Mouse (Mus musculus) liver, embryonic 14.5 days (tissue): Measurements from ENCODE around the gene Acaca. TPM values are rescaled to one million over a fixed set of nuclear protein-coding genes. Genes with fewer than 3 reads are reported as not detected.

Experiments
- ATAC-seq: fragments of 200-750 bp; cut with Nextera tagmentation; 2 replicates; pipeline ENCODE4 v1.8.0; 2017; ENCODE audit warnings: moderate number of reproducible peaks, mild to moderate bottlenecking, moderate library complexity; ENCODE audit not compliant: insufficient read depth
- DNase-seq, 3 experiments: peaks; one replicate each; pipeline ENCODE4 v3.0.0-alpha.2; 2012 to 2013; ENCODE audit warnings: low read depth in 3 of 3, low spot score in 3 of 3
- H3K27ac ChIP-seq: fragments of 300-500 bp; sonication (generic); 2 replicates; pipeline ENCODE4 v1.5.1; 2014; ENCODE audit warnings: moderate library complexity, mild to moderate bottlenecking, control low read depth, inconsistent platforms
- H3K27me3 ChIP-seq: fragments of 300-500 bp; sonication (generic); 2 replicates; pipeline ENCODE4 v1.6.1; 2014; ENCODE audit warnings: mild to moderate bottlenecking, low read length, moderate library complexity; ENCODE audit not compliant: control insufficient read depth, insufficient read depth
- H3K36me3 ChIP-seq: fragments of 300-500 bp; sonication (generic); replicated peaks from 2 replicates; pipeline ENCODE4 v1.6.1; 2014; ENCODE audit warnings: low read depth; ENCODE audit not compliant: control insufficient read depth, insufficient read depth
- H3K4me1 ChIP-seq, 2 experiments: fragments of 200-500 bp in 1 of 2; fragments of 300-500 bp in 1 of 2; sonication (generic) in 1 of 2; replicated peaks; 2 replicates each; pipeline ENCODE4 v1.6.1; 2012 to 2014; ENCODE audit warnings: antibody characterized with exemption in 1 of 2, inconsistent platforms in 1 of 2, low read length in 1 of 2; ENCODE audit not compliant: control insufficient read depth in 2 of 2, insufficient read depth in 2 of 2
- H3K4me2 ChIP-seq: fragments of 300-500 bp; sonication (generic); 2 replicates; pipeline ENCODE4 v1.6.1; 2014; ENCODE audit warnings: low read depth, mild to moderate bottlenecking, control low read depth, moderate library complexity
- H3K4me3 ChIP-seq, 2 experiments: fragments of 200-500 bp in 1 of 2; fragments of 300-500 bp in 1 of 2; sonication (generic) in 1 of 2; 2 replicates each; pipeline ENCODE4 v1.5.1; 2012 to 2014; ENCODE audit warnings: low read depth in 2 of 2, low read length in 2 of 2, mild to moderate bottlenecking in 2 of 2, control low read depth in 1 of 2, inconsistent platforms in 1 of 2, moderate library complexity in 1 of 2; ENCODE audit not compliant: insufficient read depth in 1 of 2
- H3K9ac ChIP-seq: fragments of 300-500 bp; sonication (generic); replicated peaks from 2 replicates; pipeline ENCODE4 v1.6.1; 2014; ENCODE audit warnings: mild to moderate bottlenecking, control low read depth, moderate library complexity
- H3K9me3 ChIP-seq: fragments of 300-500 bp; sonication (generic); 2 replicates; pipeline ENCODE4 v1.6.1; 2016; ENCODE audit warnings: low read length, mixed read lengths; ENCODE audit not compliant: control insufficient read depth
- CTCF ChIP-seq: IDR thresholded peaks from 2 replicates; pipeline ENCODE4 v1.5.1; 2016; ENCODE audit warnings: antibody characterized with exemption, low read depth, control low read depth
- EP300 ChIP-seq: IDR thresholded peaks from 2 replicates; pipeline ENCODE4 v1.6.1; 2016; ENCODE audit warnings: antibody characterized with exemption, low read depth
- WGBS: fragments of 180-500 bp; shearing (Covaris S2); extraction: QIAGEN DNeasy Blood & Tissue Kit; methylation state at CpG from one replicate; pipeline ENCODE4 v1.1.7; 2014; ENCODE audit not compliant: insufficient replicate concordance; 5-methylcytosine and 5-hydroxymethylcytosine counted together
- polyA plus RNA-seq, 2 experiments: library from polyadenylated mRNA; depleted of rRNA in 1 of 2; stranded (reverse) in 1 of 2; unstranded in 1 of 2; fragments of >200 nt; fragmentation: Nextera tagmentation in 1 of 2; extraction: Ambion mirVana in 1 of 2; gene quantifications; 2 replicates each; pipeline versions ENCODE4 v1.2.1 to v1.2.3; 2012 to 2014

The Acaca gene
- polyA plus RNA-seq, 2 experiments, result 4.7 to 6.6 TPM

DNA sequence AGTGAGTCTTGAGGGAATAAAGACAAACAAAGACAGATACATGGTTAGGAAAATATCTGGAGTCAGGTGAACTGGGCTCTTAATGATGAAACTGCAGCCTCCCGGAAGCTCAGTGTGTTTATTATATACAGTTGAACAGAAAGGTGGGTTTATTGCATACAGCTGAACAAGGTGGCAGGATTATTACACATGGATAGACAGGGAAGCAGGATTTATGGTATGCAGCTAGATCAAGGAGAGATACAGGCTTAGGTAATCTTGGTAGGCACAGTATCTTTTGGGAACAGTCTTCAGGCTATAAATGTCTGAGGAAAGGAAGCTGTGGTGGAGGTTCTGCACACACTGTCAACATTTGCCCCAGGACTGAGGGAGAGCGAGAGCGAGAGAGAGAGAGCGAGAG is 126.4 kb downstream of the Acaca start:
- H3K4me1 ChIP-seq, result no peaks in the 10 kb centered on the region
- DNase-seq (no peak), ATAC-seq (no peak)
- H3K9ac ChIP-seq, result no peak overlapping the region
- H3K4me3 ChIP-seq, result no peak overlapping the region
- no peak overlapping the region for H3K4me2 ChIP-seq
- H3K27ac ChIP-seq, result no peak overlapping the region
- 85% methylated on average over 4 of the region's 4 CpGs for WGBS
- peaks cover 6% of the 10 kb centered on the region for H3K36me3 ChIP-seq
- H3K27me3 ChIP-seq, result no peaks in the 10 kb centered on the region
- H3K9me3 ChIP-seq, result no peaks in the 10 kb centered on the region
- TF ChIP-seq EP300 (no peak), CTCF (no peak)

DNA sequence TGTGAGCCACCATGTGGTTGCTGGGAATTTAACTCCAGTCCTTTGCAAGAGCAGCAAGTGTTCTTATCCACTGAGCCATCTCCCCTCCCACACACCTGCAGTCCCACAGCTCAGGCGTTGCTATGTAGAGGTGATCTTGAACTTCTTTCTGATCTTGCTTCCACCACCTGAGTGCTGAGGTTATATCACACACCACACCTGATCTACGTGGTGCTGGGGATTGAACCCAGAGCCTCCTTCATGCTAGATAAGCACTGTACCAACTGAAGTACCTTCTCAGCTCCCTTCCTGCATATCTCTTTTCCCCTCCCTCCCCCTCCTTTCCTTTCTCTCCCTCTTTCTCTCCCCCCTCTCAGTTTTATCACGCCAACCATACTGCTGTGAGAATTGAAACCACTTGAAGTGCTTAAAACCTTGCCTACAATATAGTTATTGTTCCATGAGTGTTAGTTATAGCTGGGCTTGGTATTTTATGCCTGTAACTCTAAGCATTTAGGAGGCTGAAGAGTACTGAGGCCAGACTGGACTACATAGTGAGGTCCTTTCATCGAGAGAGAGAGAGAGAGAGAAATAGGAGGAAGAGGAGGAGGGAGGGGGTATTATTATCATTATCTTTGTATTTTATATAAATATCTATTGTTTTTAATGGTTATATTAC is 128.7 kb downstream of the Acaca start:
- H3K9ac ChIP-seq, result no peak overlapping the region
- DNase-seq, result peak in 2 of 3 experiments; percentile 6 to 18
- WGBS, result 31% methylated on average over 4 of the region's 4 CpGs
- H3K4me1 ChIP-seq, result no peaks in the 10 kb centered on the region
- peaks cover 6% of the 10 kb centered on the region for H3K36me3 ChIP-seq
- H3K4me2 ChIP-seq, result no peak overlapping the region
- TF ChIP-seq CTCF (no peak), EP300 (peak; percentile 63)
- no peaks in the 10 kb centered on the region for H3K9me3 ChIP-seq
- no peak overlapping the region for H3K27ac ChIP-seq
- ATAC-seq, result peak; percentile 57; the same call in 1 of the 2 replicates
- H3K4me3 ChIP-seq, result no peak overlapping the region
- H3K27me3 ChIP-seq, result no peaks in the 10 kb centered on the region

DNA sequence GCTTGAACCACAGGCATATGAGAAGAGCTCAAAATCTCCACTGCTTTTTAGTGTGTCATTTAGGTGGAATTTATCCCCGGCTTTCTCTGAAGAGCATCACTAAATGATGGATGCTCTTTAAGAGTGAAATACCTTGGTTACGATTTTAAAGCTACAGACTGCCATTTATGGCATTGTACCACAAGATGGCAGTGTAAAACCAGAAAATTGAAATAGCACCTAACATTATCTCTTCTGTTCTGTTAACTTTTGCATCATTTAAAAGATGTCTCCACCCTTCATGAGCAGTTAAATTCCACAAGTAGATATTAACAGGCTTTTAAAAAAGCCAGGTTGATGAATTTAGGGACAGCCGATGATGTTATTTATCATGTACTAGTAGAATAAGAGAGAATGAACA is 135.0 kb downstream of the Acaca start:
- Histone ChIP-seq H3K4me3 (no peak overlapping the region), H3K9ac (no peak overlapping the region), H3K27ac (no peak overlapping the region), H3K27me3 (no peaks in the 10 kb centered on the region), H3K4me2 (no peak overlapping the region), H3K9me3 (no peaks in the 10 kb centered on the region), H3K36me3 (peaks cover 13% of the 10 kb centered on the region), H3K4me1 (no peaks in the 10 kb centered on the region)
- no peak for ATAC-seq
- 65% methylated on average over 3 of the region's 3 CpGs for WGBS
- TF ChIP-seq EP300 (no peak), CTCF (peak; percentile 43; the same call in 1 of the 2 replicates)
- DNase-seq, result no peak

DNA sequence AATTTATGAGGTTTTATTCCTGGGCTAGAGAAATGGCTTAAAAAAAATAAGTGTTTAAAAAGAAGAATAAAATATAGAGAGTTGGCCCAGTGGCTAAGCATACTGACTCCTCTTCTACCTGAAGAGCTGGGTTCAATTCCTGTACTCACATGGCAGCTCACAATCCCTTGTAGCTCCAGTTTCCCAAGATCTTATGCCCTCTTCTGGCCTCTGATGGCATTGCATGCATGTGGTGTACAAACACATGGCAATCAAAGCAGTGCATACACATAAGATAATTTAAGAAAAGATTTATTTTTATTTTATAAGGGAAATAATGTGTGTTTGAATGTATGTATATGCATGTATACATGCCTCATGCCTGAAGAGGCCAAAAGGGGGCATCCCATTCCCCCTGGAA is 138.6 kb downstream of the Acaca start:
- H3K9ac ChIP-seq, result no peak overlapping the region
- TF ChIP-seq EP300, result no peak
- TF ChIP-seq CTCF, result peak; percentile 66
- H3K4me2 ChIP-seq, result no peak overlapping the region
- no peak overlapping the region for H3K4me3 ChIP-seq
- no peak overlapping the region for H3K27ac ChIP-seq
- H3K9me3 ChIP-seq, result no peaks in the 10 kb centered on the region
- H3K4me1 ChIP-seq, result no peaks in the 10 kb centered on the region
- H3K36me3 ChIP-seq, result peaks cover 8% of the 10 kb centered on the region
- ATAC-seq (no peak), DNase-seq (no peak)
- H3K27me3 ChIP-seq, result no peaks in the 10 kb centered on the region

DNA sequence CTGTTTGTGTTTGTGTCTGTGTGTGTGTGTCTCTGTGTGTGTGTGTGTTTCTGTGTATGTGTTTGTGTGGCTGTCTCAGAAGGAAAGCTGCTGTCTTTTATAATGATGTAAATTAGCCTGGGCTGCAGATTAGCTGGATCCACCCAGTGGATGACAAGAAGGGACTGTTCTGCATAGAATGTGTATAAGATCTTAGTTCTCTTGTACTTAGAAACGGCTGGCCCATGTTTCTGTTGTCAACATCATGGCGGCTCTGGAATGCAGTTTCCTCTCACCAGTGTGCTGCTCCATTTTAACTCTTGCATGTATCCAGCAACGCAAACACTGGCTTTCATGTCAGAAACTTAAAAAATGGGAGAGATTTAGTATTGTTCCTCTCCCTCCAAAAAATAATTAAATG is 141.0 kb downstream of the Acaca start:
- ATAC-seq (no peak), DNase-seq (no peak)
- Histone ChIP-seq H3K4me3 (no peak overlapping the region), H3K27me3 (no peaks in the 10 kb centered on the region), H3K36me3 (no peaks in the 10 kb centered on the region; the same call in none of the 2 replicates), H3K9me3 (no peaks in the 10 kb centered on the region), H3K9ac (no peak overlapping the region), H3K27ac (no peak overlapping the region), H3K4me1 (no peaks in the 10 kb centered on the region), H3K4me2 (no peak overlapping the region)
- TF ChIP-seq EP300 (no peak), CTCF (no peak)
- 79% methylated on average over 3 of the region's 3 CpGs for WGBS
